In genomic region chr3:97890205-97890604, GRCm38 (mm10) we compare ENCODE assay signal across 25 mouse cellular contexts. TPM values are rescaled to one million over a fixed set of nuclear protein-coding genes. Genes with fewer than 3 reads are reported as not detected.
DNase-seq lines count a peak whose midpoint lies in the region; ATAC-seq and TF ChIP-seq lines count a peak whose summit lies in the region.
"Had no signal": no experiment of that assay in that cellular context is flagged by ENCODE, and none has a peak within 500 bp of the region (broad histone marks: within the 10 kb centered on the region; RNA-seq: fewer than 3 reads in every experiment).

No protein-coding gene starts in this region.

- no peak for DNase-seq in liver, postnatal 0 days
- DNase-seq in MEL (ENCODE audit: low read depth, low spot score) (peak; percentile 47), MN1 (ENCODE audit: low spot score) (peak; percentile 26)
- DNase-seq in urinary bladder, postnatal 14 days (ENCODE audit: low spot score): no peak
- no peak for DNase-seq in kidney, postnatal 25 days
- DNase-seq: adrenal gland, adult 2 months; adrenal gland, postnatal 10 days; adrenal gland, postnatal 25 days; cerebellum, adult 11 months; cerebellum, adult 18-20 months; cerebellum, adult 8-10 months; cerebellum, adult 9-11 months; cerebellum, postnatal 14 days; cerebellum, postnatal 36 days; embryo, embryonic 11 days had no signal

- H3K4me3 ChIP-seq in liver, embryonic 12.5 days: no peak overlapping the region
- no peak overlapping the region for H3K4me3 ChIP-seq in liver, postnatal 0 days (ENCODE audit: low read depth, low read length)
- no peak overlapping the region for H3K4me3 ChIP-seq in MEL (ENCODE audit: control insufficient read depth in 1 of 2, insufficient read depth in 1 of 2, low read depth in 2 of 2, low read length in 2 of 2)
- H3K4me3 ChIP-seq: embryonic facial prominence, embryonic 13.5 days; embryonic facial prominence, embryonic 15.5 days; erythroblast, embryonic 14.5 days; forebrain, embryonic 10.5 days; forebrain, embryonic 12.5 days had no signal

- no peaks in the 10 kb centered on the region for H3K9me3 ChIP-seq in liver, embryonic 12.5 days (replicated peaks)
- H3K9me3 ChIP-seq in liver, postnatal 0 days (ENCODE audit: low read length): no peaks in the 10 kb centered on the region
- H3K9me3 ChIP-seq in MEL (replicated peaks; ENCODE audit: insufficient read depth, low read length): no peaks in the 10 kb centered on the region
- H3K9me3 ChIP-seq: embryonic facial prominence, embryonic 13.5 days; embryonic facial prominence, embryonic 15.5 days; forebrain, embryonic 10.5 days; forebrain, embryonic 12.5 days had no signal

- no peak for TF ChIP-seq RAD21 in MEL (IDR thresholded peaks at IDR 0.05; ENCODE audit: low read depth, low read length)

- ATAC-seq in liver, embryonic 12.5 days: peak; percentile 66
- no peak for ATAC-seq in liver, postnatal 0 days
- peak; percentile 60 for ATAC-seq in megakaryocyte progenitor cell, adult 5-6 weeks (replicated peaks; ENCODE audit: poor library complexity)
- ATAC-seq in frontal cortex, adult (ENCODE audit: low TSS enrichment): no peak
- ATAC-seq: forebrain, embryonic 14.5 days; forebrain, embryonic 16.5 days had no signal

- H3K79me2 ChIP-seq in MEL (ENCODE audit: control insufficient read depth, insufficient read depth, low read length, poor library complexity): no peaks in the 10 kb centered on the region

- TF ChIP-seq POLR2A in MEL (IDR thresholded peaks at IDR 0.05; ENCODE audit: control insufficient read depth in 1 of 2, insufficient read depth in 1 of 2, low read depth in 1 of 2, low read length in 2 of 2, poor library complexity in 1 of 2): no peak

- no peak overlapping the region for H3K4me2 ChIP-seq in liver, embryonic 12.5 days
- H3K4me2 ChIP-seq in liver, postnatal 0 days (ENCODE audit: low read depth, low read length): no peak overlapping the region
- H3K4me2 ChIP-seq: embryonic facial prominence, embryonic 13.5 days; embryonic facial prominence, embryonic 15.5 days; forebrain, embryonic 12.5 days had no signal

- no peak for TF ChIP-seq EP300 in liver, postnatal 0 days (IDR thresholded peaks at IDR 0.05; ENCODE audit: low read depth)
- TF ChIP-seq EP300 in MEL (IDR thresholded peaks at IDR 0.05; ENCODE audit: low read depth in 1 of 2, low read length in 2 of 2): peak in 1 of 2 experiments; percentile 54; a peak in 2 of 4 replicates

- TF ChIP-seq CTCF in liver, postnatal 0 days (IDR thresholded peaks at IDR 0.05; ENCODE audit: low read depth): no peak
- TF ChIP-seq CTCF in MEL (IDR thresholded peaks at IDR 0.05 in 2 of 3, conservative IDR thresholded peaks at IDR 0.05 in 1 of 3; ENCODE audit: control insufficient read depth in 1 of 3, insufficient read depth in 1 of 3, low read depth in 2 of 3, low read length in 3 of 3, poor library complexity in 1 of 3, severe bottlenecking in 1 of 3): no peak

- H3K27me3 ChIP-seq in liver, embryonic 12.5 days (replicated peaks): peaks cover 70% of the 10 kb centered on the region
- H3K27me3 ChIP-seq in liver, postnatal 0 days (ENCODE audit: insufficient read depth, low read length): peaks cover 20% of the 10 kb centered on the region
- peaks cover 6 to 7% of the 10 kb centered on the region in 2 experiments; a peak in 3 of 4 replicates for H3K27me3 ChIP-seq in MEL (ENCODE audit: control insufficient read depth in 1 of 2, insufficient read depth in 2 of 2, low read length in 2 of 2)

- peaks cover 11% of the 10 kb centered on the region; the same call in 1 of the 2 replicates for H3K4me1 ChIP-seq in liver, embryonic 12.5 days
- H3K4me1 ChIP-seq in liver, postnatal 0 days (ENCODE audit: insufficient read depth): peaks cover 4% of the 10 kb centered on the region; the same call in 1 of the 2 replicates
- no peaks in the 10 kb centered on the region for H3K4me1 ChIP-seq in MEL (ENCODE audit: control insufficient read depth in 1 of 2, insufficient read depth in 2 of 2, low read length in 2 of 2)

- 21% methylated on average over 6 of the region's 6 CpGs for WGBS in liver, embryonic 12.5 days (ENCODE audit: insufficient replicate concordance)
- 43% methylated on average over 6 of the region's 6 CpGs for WGBS in liver, postnatal 0 days (ENCODE audit: insufficient replicate concordance)

- H3K27ac ChIP-seq in liver, embryonic 12.5 days: no peak overlapping the region
- no peak overlapping the region for H3K27ac ChIP-seq in liver, postnatal 0 days (ENCODE audit: low read depth)
- no peak overlapping the region for H3K27ac ChIP-seq in MEL (ENCODE audit: control insufficient read depth, low read depth, low read length)
- H3K27ac ChIP-seq: embryonic facial prominence, embryonic 13.5 days; embryonic facial prominence, embryonic 15.5 days; forebrain, embryonic 10.5 days; forebrain, embryonic 12.5 days had no signal

- H3K9ac ChIP-seq in liver, embryonic 12.5 days: no peak overlapping the region
- H3K9ac ChIP-seq in liver, postnatal 0 days (replicated peaks): no peak overlapping the region
- no peak overlapping the region for H3K9ac ChIP-seq in MEL (ENCODE audit: control insufficient read depth, low read depth, low read length, poor library complexity, severe bottlenecking)
- H3K9ac ChIP-seq: embryonic facial prominence, embryonic 13.5 days; embryonic facial prominence, embryonic 15.5 days; forebrain, embryonic 12.5 days had no signal

- no peaks in the 10 kb centered on the region for H3K36me3 ChIP-seq in liver, embryonic 12.5 days
- no peaks in the 10 kb centered on the region for H3K36me3 ChIP-seq in liver, postnatal 0 days (replicated peaks; ENCODE audit: insufficient read depth, low read length)
- no peaks in the 10 kb centered on the region for H3K36me3 ChIP-seq in MEL (ENCODE audit: control insufficient read depth in 1 of 2, insufficient read depth in 2 of 2, low read length in 2 of 2)
- H3K36me3 ChIP-seq: embryonic facial prominence, embryonic 13.5 days; embryonic facial prominence, embryonic 15.5 days; forebrain, embryonic 10.5 days; forebrain, embryonic 12.5 days had no signal

TF ChIP-seq in MEL, 35 proteins besides CTCF, POLR2A, EP300 and RAD21:
- peak; percentile 50 for TF ChIP-seq TAL1 (IDR thresholded peaks at IDR 0.05; ENCODE audit: low read length)
- TF ChIP-seq GATA1 (IDR thresholded peaks at IDR 0.05; ENCODE audit: low read depth, low read length): peak; percentile 72
- peak; percentile 57; the same call in 1 of the 2 replicates for TF ChIP-seq TCF12 (IDR thresholded peaks at IDR 0.05; ENCODE audit: low read depth, low read length)
- no peak for TF ChIP-seq KAT2A (conservative IDR thresholded peaks at IDR 0.05; ENCODE audit: low read depth, low read length)

RNA-seq across cellular contexts. Expression of gene Pde4dip, which starts 1.7 kb away (rescaled TPM):
- polyA plus RNA-seq in liver, embryonic 12.5 days (2016; fragmentation: Nextera tagmentation; extraction: Ambion mirVana): 8.9 and 9.9 TPM in 2 replicates
- 8.1 and 8.5 TPM in 2 replicates for polyA plus RNA-seq in liver, postnatal 0 days (2015; fragmentation: Nextera tagmentation; extraction: Ambion mirVana)
- total RNA-seq in MEL (2012; rRNA removed): 52.4 and 53.3 TPM in 2 replicates
- polyA plus RNA-seq in MEL (2012; ENCODE audit: insufficient read depth in 1 of 2, insufficient read length in 2 of 2, low read depth in 1 of 2, low replicate concordance in 2 of 2, missing spikeins in 1 of 2): 10 to 100 TPM in 1 of 2 experiments, not detected in 1; 47.6 TPM
- total RNA-seq in megakaryocyte progenitor cell, adult 5-6 weeks (2015): 4.7 and 4.8 TPM in 2 replicates
- total RNA-seq in megakaryocyte progenitor cell, adult 5-6 weeks (2017): 6.7 and 7.8 TPM in 2 replicates

RNA-seq across cellular contexts. Expression of gene Sec22b, which starts 10.8 kb away (rescaled TPM):
- polyA plus RNA-seq in liver, embryonic 12.5 days (2016; fragmentation: Nextera tagmentation; extraction: Ambion mirVana): 67.1 and 69.2 TPM in 2 replicates
- polyA plus RNA-seq in liver, postnatal 0 days (2015; fragmentation: Nextera tagmentation; extraction: Ambion mirVana): 40.0 and 42.3 TPM in 2 replicates
- total RNA-seq in MEL (2012; rRNA removed): 35.3 and 36.8 TPM in 2 replicates
- 10 to 100 TPM in 1 of 2 experiments, not detected in 1; 43.3 TPM for polyA plus RNA-seq in MEL (2012; ENCODE audit: insufficient read depth in 1 of 2, insufficient read length in 2 of 2, low read depth in 1 of 2, low replicate concordance in 2 of 2, missing spikeins in 1 of 2)
- 108 and 136 TPM in 2 replicates for total RNA-seq in megakaryocyte progenitor cell, adult 5-6 weeks (2015)
- total RNA-seq in megakaryocyte progenitor cell, adult 5-6 weeks (2017): 71.6 and 83.0 TPM in 2 replicates

Comparison
In these comparisons a context has a peak if more than half of its experiments do, and no peak if none do; other contexts are left out.
1. ATAC-seq: peak in liver, embryonic 12.5 days (single experiment) and megakaryocyte progenitor cell, adult 5-6 weeks (single experiment); none in liver, postnatal 0 days (single experiment) and frontal cortex, adult (single experiment).
2. DNase-seq: peak in MEL (single experiment) and MN1 (single experiment); none in liver, postnatal 0 days (single experiment), urinary bladder, postnatal 14 days (single experiment) and kidney, postnatal 25 days (0 of 2).